Mouse (Mus musculus) neural tube, embryonic 12.5 days (tissue): Measurements from ENCODE around the gene 4930556J24Rik. TPM values are rescaled to one million over a fixed set of nuclear protein-coding genes. Genes with fewer than 3 reads are reported as not detected.
"Not testable (repeated sequence)": the region's sequence is repeated elsewhere in the genome, so short reads cannot be mapped to it uniquely, and the experiment has no call there.

Experiments
- ATAC-seq: fragments of 200-750 bp; cut with Nextera tagmentation; 2 replicates; pipeline ENCODE4 v1.8.0; 2017; ENCODE audit warnings: low read depth, mild to moderate bottlenecking, moderate TSS enrichment, moderate library complexity; ENCODE audit not compliant: low FRiP score
- H3K27ac ChIP-seq: fragments of 300-500 bp; sonication (generic); 2 replicates; pipeline ENCODE4 v1.5.1; 2016
- H3K27me3 ChIP-seq: fragments of 300-500 bp; sonication (generic); replicated peaks from 2 replicates; pipeline ENCODE4 v1.6.1; 2016; ENCODE audit warnings: mild to moderate bottlenecking
- H3K36me3 ChIP-seq: fragments of 300-500 bp; sonication (generic); 2 replicates; pipeline ENCODE4 v1.6.1; 2016; ENCODE audit warnings: mild to moderate bottlenecking
- H3K4me1 ChIP-seq: fragments of 300-500 bp; sonication (generic); 2 replicates; pipeline ENCODE4 v1.6.1; 2016
- H3K4me2 ChIP-seq: fragments of 300-500 bp; sonication (generic); replicated peaks from 2 replicates; pipeline ENCODE4 v1.6.1; 2016; ENCODE audit warnings: mild to moderate bottlenecking
- H3K4me3 ChIP-seq: fragments of 300-500 bp; sonication (generic); 2 replicates; pipeline ENCODE4 v1.5.1; 2016
- H3K9ac ChIP-seq: fragments of 300-500 bp; sonication (generic); 2 replicates; pipeline ENCODE4 v1.6.1; 2016; ENCODE audit warnings: mild to moderate bottlenecking
- H3K9me3 ChIP-seq: fragments of 300-500 bp; sonication (generic); 2 replicates; pipeline ENCODE4 v1.6.1; 2016; ENCODE audit warnings: mild to moderate bottlenecking
- WGBS: fragments of 180-500 bp; shearing (Covaris S2); methylation state at CpG from one replicate; pipeline ENCODE4 v1.1.7; 2016; 5-methylcytosine and 5-hydroxymethylcytosine counted together
- polyA plus RNA-seq: library from polyadenylated mRNA; unstranded; fragments of >200 nt; fragmentation: Nextera tagmentation; extraction: Ambion mirVana; gene quantifications from 2 replicates; pipeline ENCODE4 v1.2.1, GENCODE M21; 2016

4930556J24Rik gene
- polyA plus RNA-seq: 0.28 and 0.49 TPM in 2 replicates

DNA sequence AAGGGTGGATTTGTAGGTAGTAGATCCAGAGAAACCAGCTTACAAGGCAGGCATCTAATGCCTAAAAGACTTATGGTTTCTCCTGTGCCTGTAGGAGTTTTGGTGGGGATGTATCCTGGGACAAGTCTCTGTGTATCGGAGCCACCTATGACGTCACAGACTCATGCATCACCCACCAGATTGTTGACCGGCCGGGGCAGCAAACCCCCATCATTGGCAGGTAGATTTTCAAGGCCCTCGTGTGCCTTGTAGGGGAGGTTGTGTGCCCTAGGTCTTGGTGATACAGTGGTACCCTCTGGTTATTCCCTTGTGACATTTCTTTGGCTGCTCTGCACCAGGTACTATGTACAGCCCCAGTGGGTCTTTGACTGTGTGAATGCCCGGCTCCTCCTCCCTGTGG, at the start of gene 4930556J24Rik:
4930556J24Rik (minus strand) TSS at position 101 of the 400 bp plus-strand sequence.
- Histone ChIP-seq H3K4me3 (no peak within 1 kb of the TSS), H3K27ac (no peak within 1 kb of the TSS), H3K9me3 (no peaks in the 10 kb centered on the region), H3K36me3 (peaks cover 96% of the 10 kb centered on the region), H3K4me1 (no peaks in the 10 kb centered on the region), H3K9ac (no peak within 1 kb of the TSS), H3K4me2 (no peak within 1 kb of the TSS), H3K27me3 (no peaks in the 10 kb centered on the region)
- WGBS: 95% methylated on average over 6 of the region's 6 CpGs
- ATAC-seq: no peak

DNA sequence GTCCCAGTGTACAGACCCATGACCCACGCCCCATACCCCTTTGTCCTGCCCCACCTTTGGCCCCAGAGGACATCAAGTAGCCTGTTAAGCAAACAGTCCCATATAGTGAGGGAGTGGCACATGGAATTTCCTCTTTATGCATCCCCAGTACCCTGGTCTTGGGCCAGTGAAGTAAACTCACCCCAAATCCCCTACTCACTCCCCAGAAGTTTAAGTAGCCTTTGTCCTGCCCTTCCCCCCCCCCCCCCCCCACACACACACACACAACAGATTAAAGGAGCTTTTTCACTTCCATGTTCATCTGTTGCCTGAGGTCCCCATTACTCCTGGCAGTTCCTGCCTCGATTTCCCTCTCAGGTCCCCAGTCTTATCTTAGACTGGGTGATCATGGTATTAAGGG, 46.7 kb upstream of the 4930556J24Rik start:
- Histone ChIP-seq H3K9ac (no peak overlapping the region), H3K4me1 (no peaks in the 10 kb centered on the region), H3K4me3 (no peak overlapping the region), H3K4me2 (no peak overlapping the region), H3K27me3 (no peaks in the 10 kb centered on the region), H3K9me3 (no peaks in the 10 kb centered on the region), H3K27ac (no peak overlapping the region), H3K36me3 (no peaks in the 10 kb centered on the region)
- no peak for ATAC-seq
- 76% methylated on average over 2 of the region's 2 CpGs for WGBS

DNA sequence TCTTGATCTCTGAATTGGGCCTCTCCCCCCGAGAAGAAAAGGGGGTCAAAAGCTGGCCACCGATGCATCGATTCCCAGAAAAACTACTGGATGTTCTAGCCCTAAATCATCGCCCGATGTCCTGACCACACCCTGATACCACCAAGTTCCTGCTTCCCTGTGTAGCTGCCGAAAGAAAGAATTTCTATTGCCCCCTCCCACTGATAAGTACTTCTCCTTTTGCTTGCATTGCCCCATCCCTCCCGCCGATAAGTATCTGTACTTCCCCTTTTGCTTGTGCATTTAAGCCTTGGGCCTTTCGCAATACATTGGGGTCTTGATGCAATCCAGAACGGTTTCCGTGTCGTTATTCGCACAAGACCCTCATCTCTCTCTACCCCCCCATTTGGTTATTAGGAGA, 45.5 kb upstream of the 4930556J24Rik start:
- H3K4me1 ChIP-seq, H3K27me3 ChIP-seq, H3K4me3 ChIP-seq, H3K9me3 ChIP-seq, H3K27ac ChIP-seq, H3K9ac ChIP-seq, ATAC-seq, H3K4me2 ChIP-seq, H3K36me3 ChIP-seq: not testable (repeated sequence)
- WGBS: 94% methylated on average over 13 of the region's 13 CpGs

DNA sequence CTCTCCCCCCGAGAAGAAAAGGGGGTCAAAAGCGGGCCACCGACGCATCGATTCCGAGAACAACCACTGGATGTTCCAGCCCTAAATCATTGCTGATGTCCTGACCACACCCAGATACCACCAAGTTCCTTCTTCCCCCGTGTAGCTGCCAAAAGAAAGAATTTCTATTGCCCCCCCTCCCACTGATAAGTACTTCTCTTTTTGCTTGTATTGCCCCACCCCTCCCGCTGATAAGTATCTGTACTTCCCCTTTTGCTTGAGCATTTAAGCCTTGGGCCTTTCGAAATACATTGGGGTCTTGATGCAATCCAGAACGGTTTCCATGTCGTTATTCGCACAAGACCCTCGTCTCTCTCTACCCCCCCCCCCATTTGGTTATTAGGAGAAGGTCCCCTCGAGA, 39.2 kb upstream of the 4930556J24Rik start:
- H3K9me3 ChIP-seq, H3K27ac ChIP-seq: not testable (repeated sequence)
- WGBS: 87% methylated on average over 14 of the region's 14 CpGs

DNA sequence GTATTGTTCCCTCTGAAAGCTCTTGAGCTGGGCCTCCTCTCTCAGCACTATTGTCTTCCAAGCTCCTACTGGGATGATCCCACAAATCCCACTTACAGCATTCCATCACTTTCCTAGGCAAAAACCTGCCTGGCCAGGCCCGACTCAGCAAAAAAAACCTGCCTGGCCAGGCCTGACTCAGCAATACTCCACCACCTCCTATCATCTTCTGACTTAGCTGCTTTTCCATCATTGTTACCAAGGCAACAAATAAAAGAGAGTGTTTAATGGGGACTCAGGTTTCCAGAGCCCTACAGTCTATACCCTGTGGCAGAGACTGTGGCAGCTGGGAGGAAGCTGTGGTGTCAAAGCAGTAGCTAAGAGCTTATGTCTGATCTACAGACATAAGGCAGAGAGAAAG, 36.0 kb upstream of the 4930556J24Rik start:
- no peak for ATAC-seq
- no peak overlapping the region for H3K4me2 ChIP-seq
- WGBS: 85% methylated on average over 1 of the region's 1 CpGs
- H3K27me3 ChIP-seq: no peaks in the 10 kb centered on the region
- H3K9me3 ChIP-seq: no peaks in the 10 kb centered on the region
- H3K9ac ChIP-seq: no peak overlapping the region
- H3K4me3 ChIP-seq: no peak overlapping the region
- H3K36me3 ChIP-seq: no peaks in the 10 kb centered on the region
- no peak overlapping the region for H3K27ac ChIP-seq
- no peaks in the 10 kb centered on the region for H3K4me1 ChIP-seq

More for the DNA sequence above, 39.2 kb upstream of the 4930556J24Rik start:
- not testable (repeated sequence) for H3K27me3 ChIP-seq, ATAC-seq, H3K9ac ChIP-seq, H3K4me3 ChIP-seq, H3K4me2 ChIP-seq, H3K4me1 ChIP-seq, H3K36me3 ChIP-seq

DNA sequence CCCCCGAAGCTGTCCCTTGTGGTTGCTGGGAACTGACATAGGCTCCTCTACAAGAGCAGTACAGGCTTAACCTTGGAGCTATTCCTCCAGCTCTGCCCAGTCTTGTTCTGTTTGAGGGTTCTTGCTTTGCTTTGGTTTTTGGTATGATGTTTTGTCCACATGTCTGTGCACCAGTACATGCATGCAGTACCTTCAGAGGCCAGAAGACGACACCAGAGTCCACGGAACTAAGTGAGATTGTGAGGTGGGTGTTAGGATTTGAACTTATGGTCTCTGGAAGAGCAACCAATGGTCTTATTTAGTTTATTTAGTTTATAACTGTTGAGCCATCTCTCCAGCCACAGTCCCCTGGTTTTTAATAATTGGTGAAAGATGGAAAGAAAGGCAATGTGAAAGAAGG, 29.9 kb upstream of the 4930556J24Rik start:
- Histone ChIP-seq H3K9me3 (no peaks in the 10 kb centered on the region), H3K36me3 (no peaks in the 10 kb centered on the region), H3K9ac (no peak overlapping the region), H3K4me2 (no peak overlapping the region), H3K27ac (no peak overlapping the region), H3K27me3 (no peaks in the 10 kb centered on the region), H3K4me3 (no peak overlapping the region), H3K4me1 (no peaks in the 10 kb centered on the region)
- no peak for ATAC-seq
- 84% methylated on average over 3 of the region's 3 CpGs for WGBS

DNA sequence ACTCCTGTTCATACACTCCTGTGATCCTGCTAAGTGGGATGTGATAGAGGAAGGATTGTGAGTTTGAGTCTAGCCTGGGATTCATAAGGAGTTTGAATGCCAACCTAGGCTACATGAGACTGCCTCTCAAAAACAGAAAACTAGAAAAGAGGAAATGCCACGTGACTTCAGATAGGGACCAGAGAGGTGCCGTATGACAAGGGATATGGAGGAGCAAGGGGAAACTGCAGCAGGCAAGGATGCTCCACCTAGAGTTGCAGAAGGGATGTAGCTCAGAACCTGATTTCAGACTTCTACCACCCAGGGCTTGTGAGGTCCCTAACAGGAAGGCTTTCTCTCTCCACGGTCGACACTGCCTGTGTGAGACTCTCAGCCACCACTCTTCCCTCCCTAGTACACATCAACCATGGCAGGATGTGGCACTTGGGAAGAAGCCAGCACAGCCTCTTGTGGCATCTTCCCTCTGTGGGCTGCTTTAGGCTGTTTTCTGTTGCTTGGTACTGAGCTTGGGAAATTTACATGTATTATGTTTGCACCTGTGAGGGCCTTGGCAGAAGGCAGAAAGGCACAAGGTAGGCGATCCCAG, 28.7 kb upstream of the 4930556J24Rik start:
- Histone ChIP-seq H3K36me3 (no peaks in the 10 kb centered on the region), H3K4me3 (no peak overlapping the region), H3K9me3 (no peaks in the 10 kb centered on the region), H3K4me1 (no peaks in the 10 kb centered on the region), H3K9ac (no peak overlapping the region), H3K4me2 (no peak overlapping the region), H3K27me3 (peaks cover 6% of the 10 kb centered on the region; the same call in 1 of the 2 replicates), H3K27ac (no peak overlapping the region)
- ATAC-seq: no peak
- WGBS: 74% methylated on average over 5 of the region's 5 CpGs

DNA sequence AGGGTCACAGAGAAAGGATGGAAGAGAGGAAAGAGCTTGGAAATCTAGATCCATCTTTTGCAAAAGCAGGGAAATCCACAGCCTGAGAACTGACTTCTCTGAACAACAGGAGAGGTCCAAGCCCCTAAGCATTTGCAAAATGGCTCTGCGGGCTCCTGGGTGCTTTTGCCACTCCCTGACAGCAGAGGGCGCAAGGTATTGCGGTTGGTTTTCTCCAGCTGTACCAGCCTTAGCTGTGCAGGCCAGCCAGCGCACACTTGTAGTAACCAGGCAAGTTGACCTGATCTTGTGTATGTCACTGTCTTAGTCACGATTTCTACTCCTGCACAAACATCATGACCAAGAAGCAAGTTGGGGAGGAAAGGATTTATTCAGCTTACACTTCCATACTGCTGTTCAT, 25.0 kb upstream of the 4930556J24Rik start:
- Histone ChIP-seq H3K4me2 (no peak overlapping the region), H3K36me3 (no peaks in the 10 kb centered on the region), H3K4me1 (0 out of 2 replicates have a peak, but pooled peaks cover 8% of the 10 kb centered on the region), H3K4me3 (no peak overlapping the region), H3K9ac (no peak overlapping the region), H3K9me3 (no peaks in the 10 kb centered on the region), H3K27ac (no peak overlapping the region), H3K27me3 (peaks cover 41% of the 10 kb centered on the region)
- WGBS: 9% methylated on average over 5 of the region's 5 CpGs
- ATAC-seq: no peak

DNA sequence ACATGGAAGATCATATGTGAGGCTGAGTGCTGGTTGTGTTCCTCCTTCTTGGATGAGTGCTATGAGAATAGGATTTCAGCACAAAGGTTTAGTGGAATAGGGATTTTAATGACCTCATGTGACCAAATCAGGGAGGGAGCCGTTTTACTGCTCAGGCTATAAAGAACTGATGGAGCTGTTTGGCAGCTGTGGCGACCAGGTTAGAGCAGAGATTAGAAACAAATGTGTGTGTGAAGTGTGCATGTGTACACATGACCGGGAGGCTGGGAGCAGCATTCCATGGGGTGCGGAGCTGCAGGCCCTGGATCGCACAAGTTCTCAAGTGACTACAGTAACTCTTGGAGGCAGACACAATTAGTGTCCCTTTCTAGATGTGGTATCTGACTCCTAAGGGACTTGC, 23.0 kb upstream of the 4930556J24Rik start:
- no peak for ATAC-seq
- WGBS: 53% methylated on average over 5 of the region's 5 CpGs
- H3K27me3 ChIP-seq: peaks cover 45% of the 10 kb centered on the region

DNA sequence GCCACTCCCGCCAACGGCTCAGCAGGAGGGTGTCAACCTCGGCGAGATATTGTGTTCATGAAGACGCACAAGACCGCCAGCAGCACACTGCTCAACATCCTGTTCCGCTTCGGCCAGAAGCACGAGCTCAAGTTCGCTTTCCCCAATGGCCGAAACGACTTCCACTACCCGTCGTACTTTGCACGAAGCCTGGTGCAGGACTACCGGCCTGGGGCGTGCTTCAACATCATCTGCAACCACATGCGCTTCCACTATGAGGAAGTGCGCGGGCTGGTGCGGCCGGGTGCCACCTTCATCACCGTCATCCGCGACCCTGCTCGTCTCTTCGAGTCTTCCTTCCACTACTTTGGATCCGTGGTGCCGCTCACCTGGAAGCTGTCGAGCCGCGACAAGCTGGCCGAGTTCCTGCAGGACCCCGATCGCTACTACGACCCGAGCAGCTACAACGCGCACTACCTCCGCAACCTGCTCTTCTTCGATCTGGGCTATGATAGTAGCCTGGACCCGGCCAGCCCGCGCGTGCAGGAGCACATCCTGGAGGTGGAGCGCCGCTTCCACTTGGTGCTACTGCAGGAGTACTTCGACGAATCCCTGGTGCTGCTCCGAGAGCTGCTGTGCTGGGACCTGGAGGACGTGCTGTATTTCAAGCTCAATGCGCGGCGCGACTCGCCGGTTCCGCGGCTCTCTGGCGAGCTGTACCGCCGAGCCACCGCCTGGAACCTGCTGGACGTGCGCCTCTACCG, 21.6 kb upstream of the 4930556J24Rik start:
- no peaks in the 10 kb centered on the region for H3K9me3 ChIP-seq
- no peak for ATAC-seq
- H3K27ac ChIP-seq: no peak overlapping the region
- no peak overlapping the region; the same call in 1 of the 2 replicates for H3K9ac ChIP-seq
- 0 out of 2 replicates have a peak, but pooled peaks cover 8% of the 10 kb centered on the region for H3K4me1 ChIP-seq
- peak overlapping the region; percentile 55 for H3K4me2 ChIP-seq
- H3K4me3 ChIP-seq: peak overlapping the region; percentile 25
- peaks cover 45% of the 10 kb centered on the region for H3K27me3 ChIP-seq
- H3K36me3 ChIP-seq: no peaks in the 10 kb centered on the region
- 7% methylated on average over 66 of the region's 66 CpGs for whole genome bisulfite sequencing

More for the DNA sequence above, 23.0 kb upstream of the 4930556J24Rik start:
- Histone ChIP-seq H3K4me1 (0 out of 2 replicates have a peak, but pooled peaks cover 8% of the 10 kb centered on the region), H3K4me3 (no peak overlapping the region), H3K4me2 (no peak overlapping the region), H3K27ac (no peak overlapping the region), H3K9me3 (no peaks in the 10 kb centered on the region), H3K36me3 (no peaks in the 10 kb centered on the region), H3K9ac (no peak overlapping the region)

DNA sequence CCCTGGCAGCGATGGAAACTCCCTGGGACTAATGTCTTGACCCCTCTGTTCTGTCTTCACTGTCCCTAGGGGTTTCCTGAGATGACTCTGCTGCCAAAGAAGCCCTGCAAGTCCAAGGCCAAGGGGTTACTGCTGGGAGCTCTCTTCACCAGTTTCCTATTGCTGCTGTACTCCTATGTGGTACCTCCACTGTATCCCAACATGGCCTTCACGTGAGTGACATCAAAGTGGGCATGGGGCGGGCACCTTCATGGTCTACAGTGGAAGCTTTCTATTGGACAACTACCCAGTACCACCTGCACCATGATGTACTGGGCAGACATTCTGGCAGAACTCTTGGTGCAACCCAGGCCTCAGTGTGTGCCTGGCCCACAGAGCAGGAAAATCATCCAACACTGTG, 20.3 kb upstream of the 4930556J24Rik start:
- peaks cover 45% of the 10 kb centered on the region for H3K27me3 ChIP-seq
- 88% methylated on average over 3 of the region's 3 CpGs for WGBS
- no peak overlapping the region for H3K9ac ChIP-seq
- H3K4me3 ChIP-seq: no peak overlapping the region
- no peak overlapping the region for H3K27ac ChIP-seq
- no peaks in the 10 kb centered on the region for H3K9me3 ChIP-seq
- no peaks in the 10 kb centered on the region for H3K36me3 ChIP-seq
- H3K4me2 ChIP-seq: no peak overlapping the region
- H3K4me1 ChIP-seq: 0 out of 2 replicates have a peak, but pooled peaks cover 8% of the 10 kb centered on the region
- ATAC-seq: no peak

DNA sequence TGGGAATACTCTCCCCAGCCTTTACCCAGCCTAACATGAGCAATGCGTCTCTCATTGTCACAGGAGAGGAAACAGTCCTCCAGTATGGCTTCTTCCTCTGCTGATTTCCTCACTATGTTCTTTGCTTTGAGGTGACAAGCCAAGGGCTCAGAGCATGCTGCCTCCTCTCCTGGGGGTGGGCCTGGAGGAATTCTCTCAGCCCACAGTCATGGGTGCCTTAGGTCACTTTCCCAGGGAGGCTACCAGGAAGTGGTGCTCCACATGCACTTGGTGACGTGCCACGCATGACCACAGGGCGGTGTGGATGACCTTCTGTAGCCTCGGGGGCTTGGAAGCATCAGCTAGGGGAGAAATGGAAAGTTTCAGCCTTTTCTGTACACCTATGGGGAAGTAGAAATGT, 18.9 kb upstream of the 4930556J24Rik start:
- WGBS: 89% methylated on average over 5 of the region's 5 CpGs
- Histone ChIP-seq H3K36me3 (no peaks in the 10 kb centered on the region), H3K4me1 (0 out of 2 replicates have a peak, but pooled peaks cover 8% of the 10 kb centered on the region), H3K27ac (no peak overlapping the region), H3K9me3 (no peaks in the 10 kb centered on the region), H3K4me3 (no peak overlapping the region), H3K4me2 (no peak overlapping the region), H3K27me3 (peaks cover 41% of the 10 kb centered on the region), H3K9ac (no peak overlapping the region)
- ATAC-seq: no peak
